Mouse (Mus musculus) cortical plate, adult 2 months (tissue): ENCODE results near the gene Hexim2.

Source experiments
- CTCF ChIP-seq: fragments of 200-500 bp; IDR thresholded peaks from 2 replicates; pipeline ENCODE4 v1.5.1; 2011; ENCODE audit warnings: mild to moderate bottlenecking, control low read depth, low read length; ENCODE audit not compliant: insufficient read depth; ENCODE audit errors: extremely low read depth
- POLR2A ChIP-seq: fragments of 200-500 bp; IDR thresholded peaks from 2 replicates; pipeline ENCODE4 v1.6.1; 2011; ENCODE audit warnings: mild to moderate bottlenecking, low read length, control low read depth; ENCODE audit not compliant: insufficient read depth; ENCODE audit errors: extremely low read depth

- TF ChIP-seq CTCF (peak; percentile 72), POLR2A (no peak)
Measured at GRCm38 (mm10) chr11:103184891-103185290, 52.7 kb downstream of the Hexim2 start.
